Mouse (Mus musculus) midbrain, embryonic 15.5 days (tissue): Measurements from ENCODE around the gene Telo2. TPM values are rescaled to one million over a fixed set of nuclear protein-coding genes. Genes with fewer than 3 reads are reported as not detected.

ENCODE experiments used
- ATAC-seq: fragments of 200-750 bp; cut with Nextera tagmentation; replicated peaks from 2 replicates; pipeline ENCODE4 v1.8.0; 2017; ENCODE audit warnings: moderate TSS enrichment
- H3K27ac ChIP-seq: fragments of 300-500 bp; sonication (generic); 2 replicates; pipeline ENCODE4 v1.5.1; 2015; ENCODE audit warnings: mild to moderate bottlenecking, inconsistent platforms
- H3K27me3 ChIP-seq: fragments of 300-500 bp; sonication (generic); replicated peaks from 2 replicates; pipeline ENCODE4 v1.6.1; 2015; ENCODE audit warnings: inconsistent platforms
- H3K36me3 ChIP-seq: fragments of 300-500 bp; sonication (generic); replicated peaks from 2 replicates; pipeline ENCODE4 v1.6.1; 2015; ENCODE audit warnings: inconsistent platforms
- H3K4me1 ChIP-seq: fragments of 300-500 bp; sonication (generic); 2 replicates; pipeline ENCODE4 v1.6.1; 2015; ENCODE audit warnings: inconsistent platforms
- H3K4me2 ChIP-seq: fragments of 300-500 bp; sonication (generic); 2 replicates; pipeline ENCODE4 v1.6.1; 2015; ENCODE audit warnings: inconsistent platforms, mild to moderate bottlenecking, moderate library complexity
- H3K4me3 ChIP-seq: fragments of 300-500 bp; sonication (generic); 2 replicates; pipeline ENCODE4 v1.5.1; 2015; ENCODE audit warnings: mild to moderate bottlenecking, inconsistent platforms
- H3K9ac ChIP-seq: fragments of 300-500 bp; sonication (generic); 2 replicates; pipeline ENCODE4 v1.6.1; 2015; ENCODE audit warnings: mild to moderate bottlenecking, inconsistent platforms
- H3K9me3 ChIP-seq: fragments of 300-500 bp; sonication (generic); 2 replicates; pipeline ENCODE4 v1.6.1; 2016; ENCODE audit warnings: inconsistent platforms
- WGBS: fragments of 180-500 bp; shearing (Covaris S2); methylation state at CpG from one replicate; pipeline ENCODE4 v1.1.7; 2015; ENCODE audit warnings: mixed read lengths; 5-methylcytosine and 5-hydroxymethylcytosine counted together
- polyA plus RNA-seq: library from polyadenylated mRNA; unstranded; fragments of >200 nt; fragmentation: Nextera tagmentation; extraction: Ambion mirVana; gene quantifications from 2 replicates; pipeline ENCODE4 v1.2.1, GENCODE M21; 2015

Gene Telo2
- polyA plus RNA-seq, 1 experiment from 2014 or later = 67.0 TPM

DNA sequence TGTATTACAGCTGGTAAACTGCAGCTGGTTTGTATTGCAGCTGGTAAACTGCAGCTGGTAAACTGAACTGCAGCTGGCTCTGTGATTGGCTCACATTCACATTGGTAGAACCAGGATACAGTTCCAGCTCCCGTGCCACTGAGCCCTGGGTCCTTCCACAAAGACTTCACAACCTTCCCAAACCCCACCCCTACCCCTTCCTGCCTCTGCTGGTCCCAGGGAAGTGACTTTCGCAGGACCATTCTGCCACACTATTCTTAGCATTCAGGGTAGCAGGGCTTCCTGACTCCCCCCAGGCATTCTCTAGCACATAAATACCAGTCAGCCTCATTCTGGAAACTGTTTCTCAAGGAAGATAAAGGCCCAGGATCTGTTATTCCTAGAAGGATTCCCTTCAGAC lies 47.1 kb downstream of the Telo2 start:
- H3K4me1 ChIP-seq = no peaks in the 10 kb centered on the region
- H3K27ac ChIP-seq = no peak overlapping the region
- no peaks in the 10 kb centered on the region for H3K9me3 ChIP-seq
- H3K27me3 ChIP-seq = no peaks in the 10 kb centered on the region
- no peak for ATAC-seq
- no peak overlapping the region for H3K9ac ChIP-seq
- H3K36me3 ChIP-seq = no peaks in the 10 kb centered on the region
- no peak overlapping the region for H3K4me2 ChIP-seq
- 83% methylated on average over 2 of the region's 2 CpGs for WGBS
- no peak overlapping the region for H3K4me3 ChIP-seq

DNA sequence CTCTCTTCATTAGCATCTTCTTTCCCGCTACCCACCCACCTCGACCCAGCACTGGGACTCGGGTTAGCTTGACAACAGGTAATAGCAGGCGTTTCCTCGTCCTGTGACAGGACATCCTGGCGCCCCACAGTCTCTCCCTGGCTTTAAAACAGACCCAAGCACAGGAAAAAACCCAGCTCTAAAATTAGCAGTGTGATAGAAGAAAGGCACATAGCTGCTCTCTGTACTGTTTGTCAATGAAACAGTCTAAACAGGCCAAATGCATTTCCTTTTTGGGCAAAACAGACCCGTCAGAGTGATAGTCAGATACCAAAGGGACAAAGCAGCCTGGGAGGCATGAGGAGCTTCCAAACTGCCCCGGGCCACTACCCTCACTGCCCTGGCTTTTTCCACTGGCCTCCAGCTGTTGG lies 48.3 kb downstream of the Telo2 start:
- H3K9ac ChIP-seq = no peak overlapping the region
- WGBS = 83% methylated on average over 8 of the region's 8 CpGs
- ATAC-seq = no peak
- no peaks in the 10 kb centered on the region for H3K36me3 ChIP-seq
- H3K9me3 ChIP-seq = no peaks in the 10 kb centered on the region
- no peak overlapping the region for H3K4me2 ChIP-seq
- no peak overlapping the region for H3K4me3 ChIP-seq
- H3K27ac ChIP-seq = no peak overlapping the region
- H3K27me3 ChIP-seq = no peaks in the 10 kb centered on the region
- no peaks in the 10 kb centered on the region for H3K4me1 ChIP-seq

DNA sequence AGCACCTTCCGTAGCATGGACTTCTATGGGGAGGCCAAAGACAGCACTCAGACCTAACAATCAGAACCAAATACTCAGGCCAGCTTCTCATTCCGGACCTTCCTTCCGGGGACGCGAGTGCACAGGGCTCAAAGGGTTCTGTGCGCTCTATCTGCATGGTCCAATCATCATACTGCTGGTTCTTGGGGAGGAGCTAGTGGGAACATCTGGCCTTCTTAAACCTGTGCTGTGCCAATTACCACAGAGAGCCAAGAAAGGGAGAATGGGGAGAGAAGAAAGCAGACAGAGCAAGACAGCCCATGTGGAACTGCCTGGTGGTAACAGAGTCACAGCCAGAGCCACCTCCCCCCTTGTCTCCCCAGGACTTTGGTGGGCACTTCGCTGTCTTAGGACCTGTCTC lies 49.2 kb downstream of the Telo2 start:
- 94% methylated on average over 7 of the region's 7 CpGs for WGBS
- ATAC-seq = no peak
- H3K36me3 ChIP-seq = no peaks in the 10 kb centered on the region
- H3K9me3 ChIP-seq = no peaks in the 10 kb centered on the region
- H3K4me3 ChIP-seq = no peak overlapping the region
- no peak overlapping the region for H3K9ac ChIP-seq
- H3K27me3 ChIP-seq = no peaks in the 10 kb centered on the region
- no peak overlapping the region for H3K27ac ChIP-seq
- H3K4me2 ChIP-seq = no peak overlapping the region
- H3K4me1 ChIP-seq = no peaks in the 10 kb centered on the region

DNA sequence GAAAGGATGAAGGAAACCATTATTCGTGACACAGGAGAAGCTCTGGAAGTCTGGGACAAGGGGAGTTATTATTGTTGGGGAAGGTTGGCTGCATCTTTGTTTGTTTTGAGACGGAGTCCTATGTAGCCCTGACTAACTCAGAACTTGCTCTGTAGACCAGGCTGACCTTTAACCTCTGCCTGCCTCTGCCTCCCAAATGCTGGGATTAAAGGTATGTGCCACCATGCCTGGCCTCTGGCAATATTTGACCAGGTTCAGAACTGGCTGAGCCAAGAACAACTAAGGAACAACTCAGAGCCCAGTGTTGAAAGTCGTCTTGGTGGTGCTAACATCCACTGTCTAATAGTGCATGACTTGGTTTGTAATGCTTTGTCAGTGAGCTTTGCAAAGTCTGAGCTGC lies 50.6 kb downstream of the Telo2 start:
- Histone ChIP-seq H3K36me3 (no peaks in the 10 kb centered on the region), H3K27ac (no peak overlapping the region), H3K27me3 (no peaks in the 10 kb centered on the region), H3K4me3 (no peak overlapping the region), H3K4me2 (no peak overlapping the region), H3K4me1 (no peaks in the 10 kb centered on the region), H3K9me3 (no peaks in the 10 kb centered on the region), H3K9ac (no peak overlapping the region)
- 90% methylated on average over 3 of the region's 3 CpGs for WGBS
- no peak for ATAC-seq

DNA sequence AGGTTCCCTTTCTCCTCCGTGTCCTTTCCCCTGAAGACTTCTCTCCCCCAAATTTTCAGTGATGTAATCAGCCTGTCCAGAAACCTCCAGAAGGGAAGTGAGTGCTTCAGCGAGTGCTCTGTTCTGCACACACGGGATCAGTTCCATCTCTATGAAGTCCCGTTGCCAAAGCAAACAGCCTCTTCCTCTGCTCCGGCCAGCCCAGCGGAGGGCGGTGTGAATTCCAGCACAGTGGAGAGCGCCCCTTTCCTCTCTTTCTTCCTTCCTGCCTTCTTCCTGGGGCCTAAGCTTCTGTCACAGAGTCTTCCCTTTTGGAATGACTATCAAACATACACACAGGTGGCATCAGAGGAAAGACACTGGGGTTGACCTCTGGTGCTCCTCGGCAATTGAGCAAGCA lies 51.4 kb downstream of the Telo2 start:
- Histone ChIP-seq H3K4me2 (no peak overlapping the region), H3K4me3 (no peak overlapping the region), H3K9me3 (no peaks in the 10 kb centered on the region), H3K9ac (no peak overlapping the region), H3K27me3 (no peaks in the 10 kb centered on the region), H3K36me3 (no peaks in the 10 kb centered on the region), H3K4me1 (no peaks in the 10 kb centered on the region), H3K27ac (no peak overlapping the region)
- 80% methylated on average over 9 of the region's 9 CpGs for WGBS
- no peak for ATAC-seq

DNA sequence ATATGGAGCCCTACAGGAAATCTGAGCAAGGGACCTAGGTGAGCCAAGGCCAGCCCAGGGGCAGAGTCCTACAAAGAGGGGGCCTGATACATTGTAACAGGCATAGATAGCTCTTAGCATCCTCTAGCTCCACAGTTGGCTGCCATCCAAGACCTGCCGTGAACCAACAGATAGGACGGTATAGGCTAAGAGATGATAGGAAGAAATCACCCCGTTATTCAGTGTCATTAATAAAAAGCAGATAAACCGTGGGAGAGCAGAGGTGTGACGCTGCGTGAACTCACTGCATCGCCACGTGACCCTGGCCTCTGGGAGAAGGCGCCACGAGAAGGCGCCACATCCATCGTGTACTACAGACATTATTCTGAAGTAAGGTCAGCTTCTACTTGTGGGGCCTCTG lies 51.9 kb downstream of the Telo2 start:
- Histone ChIP-seq H3K4me2 (no peak overlapping the region), H3K27ac (no peak overlapping the region), H3K36me3 (no peaks in the 10 kb centered on the region), H3K27me3 (no peaks in the 10 kb centered on the region), H3K4me3 (no peak overlapping the region), H3K9me3 (no peaks in the 10 kb centered on the region), H3K9ac (no peak overlapping the region), H3K4me1 (no peaks in the 10 kb centered on the region)
- ATAC-seq = no peak
- 86% methylated on average over 12 of the region's 12 CpGs for WGBS

DNA sequence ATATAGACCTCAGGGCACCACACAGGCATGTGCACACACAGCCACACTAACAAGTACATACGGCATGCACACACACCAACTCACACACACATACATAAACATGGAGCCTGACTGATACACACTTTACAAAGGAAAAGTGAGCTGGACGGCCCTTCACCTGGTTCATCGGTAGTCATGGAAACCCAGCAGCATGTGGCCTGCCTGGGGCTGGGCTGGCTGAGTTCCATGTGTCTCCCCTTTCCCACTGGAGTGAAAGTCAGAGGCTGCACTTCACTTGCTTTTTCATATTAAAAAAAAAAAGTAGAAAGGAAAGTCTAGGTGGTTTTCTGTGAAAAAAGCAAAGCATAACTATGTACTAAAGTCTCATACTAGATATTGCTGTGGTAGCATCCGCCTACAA lies 52.5 kb downstream of the Telo2 start:
- Histone ChIP-seq H3K9ac (no peak overlapping the region), H3K27ac (no peak overlapping the region), H3K36me3 (no peaks in the 10 kb centered on the region), H3K4me3 (no peak overlapping the region), H3K4me2 (no peak overlapping the region), H3K27me3 (no peaks in the 10 kb centered on the region), H3K4me1 (no peaks in the 10 kb centered on the region), H3K9me3 (no peaks in the 10 kb centered on the region)
- 74% methylated on average over 4 of the region's 4 CpGs for WGBS
- no peak for ATAC-seq

DNA sequence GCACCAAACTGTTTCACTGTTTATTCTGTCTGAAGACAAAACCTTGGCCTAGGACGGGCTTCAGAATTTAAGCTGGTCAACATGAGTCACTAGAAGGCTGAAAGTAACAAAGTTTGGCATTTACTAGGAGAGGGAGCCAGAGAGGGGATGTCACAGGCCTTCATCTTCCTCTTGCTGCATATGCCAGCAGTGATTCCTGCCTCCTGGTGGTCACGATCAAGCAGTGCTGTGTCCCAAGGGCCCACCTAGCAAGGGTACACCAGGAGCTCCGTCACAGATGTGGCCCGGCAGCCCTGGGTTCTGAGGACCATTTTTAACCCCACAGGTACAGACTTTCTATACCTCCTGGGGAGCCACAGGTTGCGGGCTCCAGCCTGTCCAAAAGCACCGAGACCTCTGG lies 58.7 kb downstream of the Telo2 start:
- peaks cover 23% of the 10 kb centered on the region; the same call in 1 of the 2 replicates for H3K36me3 ChIP-seq

DNA sequence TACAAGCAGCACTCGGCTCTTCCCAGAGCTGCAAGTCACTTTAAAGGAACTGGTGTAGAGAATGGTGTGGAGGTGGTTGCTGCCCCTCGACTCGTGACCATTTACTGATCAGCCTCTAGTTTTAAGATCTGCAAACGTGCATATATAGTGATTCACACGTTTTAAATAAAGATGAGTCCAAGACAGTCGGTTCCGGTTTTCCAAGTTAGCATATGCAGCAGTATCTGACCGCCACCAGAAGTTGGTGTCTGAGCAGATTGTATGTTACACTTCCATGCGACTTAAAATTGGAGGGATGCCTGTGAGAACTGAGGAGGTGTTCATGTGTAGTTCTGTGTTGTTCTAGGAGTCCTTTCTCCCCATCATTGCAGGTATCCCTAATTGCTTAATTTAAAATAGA lies 62.5 kb downstream of the Telo2 start:
- Histone ChIP-seq H3K9ac (no peak overlapping the region), H3K4me1 (no peaks in the 10 kb centered on the region), H3K4me2 (no peak overlapping the region), H3K27me3 (no peaks in the 10 kb centered on the region), H3K9me3 (no peaks in the 10 kb centered on the region), H3K27ac (no peak overlapping the region), H3K36me3 (peaks cover 29% of the 10 kb centered on the region; the same call in 1 of the 2 replicates), H3K4me3 (no peak overlapping the region)
- 87% methylated on average over 9 of the region's 9 CpGs for WGBS
- no peak for ATAC-seq

More for the DNA sequence above, 58.7 kb downstream of the Telo2 start:
- Histone ChIP-seq H3K27me3 (no peaks in the 10 kb centered on the region), H3K27ac (no peak overlapping the region), H3K4me2 (no peak overlapping the region), H3K4me1 (no peaks in the 10 kb centered on the region), H3K9ac (no peak overlapping the region), H3K9me3 (no peaks in the 10 kb centered on the region), H3K4me3 (no peak overlapping the region)
- 93% methylated on average over 6 of the region's 6 CpGs for WGBS
- ATAC-seq = no peak

Other genes starting within 250 kb of the Telo2 start
- gene Igfals, start 250.0 kb downstream of the Telo2 start, polyA plus RNA-seq = 0.10 TPM in 1 of 2 replicates, not detected in the other
- 61.2 and 65.7 TPM in 2 replicates for gene Nubp2, start 229.6 kb downstream of the Telo2 start, polyA plus RNA-seq
- gene Spsb3, start 229.3 kb downstream of the Telo2 start, polyA plus RNA-seq = 94.1 and 97.2 TPM in 2 replicates
- 31.5 and 33.4 TPM in 2 replicates for gene Eme2, start 220.9 kb downstream of the Telo2 start, polyA plus RNA-seq
- 73.1 and 78.9 TPM in 2 replicates for gene Mrps34, start 220.9 kb downstream of the Telo2 start, polyA plus RNA-seq
- 79.7 and 82.3 TPM in 2 replicates for gene Nme3, start 219.5 kb downstream of the Telo2 start, polyA plus RNA-seq
- gene Mapk8ip3, start 179.0 kb downstream of the Telo2 start, polyA plus RNA-seq = 99.5 and 112 TPM in 2 replicates
- 102 and 103 TPM in 2 replicates for gene Jpt2, start 155.3 kb downstream of the Telo2 start, polyA plus RNA-seq
- gene Cramp1l, start 100.2 kb downstream of the Telo2 start, polyA plus RNA-seq = 6.3 and 7.1 TPM in 2 replicates
- gene Ift140, start 99.9 kb downstream of the Telo2 start, polyA plus RNA-seq = 20.0 and 22.5 TPM in 2 replicates
- 12.6 and 13.0 TPM in 2 replicates for gene Tmem204, start 32.4 kb downstream of the Telo2 start, polyA plus RNA-seq
- gene Ptx4, start 4.8 kb upstream of the Telo2 start, polyA plus RNA-seq = not detected in 2 replicates
- 35.0 and 36.3 TPM in 2 replicates for gene Clcn7, start 17.4 kb upstream of the Telo2 start, polyA plus RNA-seq
- not detected in 2 replicates for gene Ccdc154, start 46.5 kb upstream of the Telo2 start, polyA plus RNA-seq
- gene Gm38655, start 59.5 kb upstream of the Telo2 start, polyA plus RNA-seq = not detected in 2 replicates
- gene BC003965, start 68.6 kb upstream of the Telo2 start, polyA plus RNA-seq = 34.4 and 35.7 TPM in 2 replicates
- 17.1 TPM in 2 replicates for gene Unkl, start 72.4 kb upstream of the Telo2 start, polyA plus RNA-seq
- gene Gnptg, start 124.2 kb upstream of the Telo2 start, polyA plus RNA-seq = 96.0 and 108 TPM in 2 replicates
- 62.7 and 62.9 TPM in 2 replicates for gene Tsr3, start 124.2 kb upstream of the Telo2 start, polyA plus RNA-seq
- gene Baiap3, start 140.4 kb upstream of the Telo2 start, polyA plus RNA-seq = 26.8 and 30.3 TPM in 2 replicates
- gene Ube2i, start 158.7 kb upstream of the Telo2 start, polyA plus RNA-seq = 503 and 512 TPM in 2 replicates
- gene Prss34, start 182.4 kb upstream of the Telo2 start, polyA plus RNA-seq = 0.23 TPM in 1 of 2 replicates, not detected in the other
- not detected in 2 replicates for gene Prss28, start 192.7 kb upstream of the Telo2 start, polyA plus RNA-seq
- gene Prss29, start 202.7 kb upstream of the Telo2 start, polyA plus RNA-seq = not detected in 2 replicates
- not detected in 2 replicates for gene Tpsab1, start 229.6 kb upstream of the Telo2 start, polyA plus RNA-seq